Mouse (Mus musculus): ENCODE results near the gene Helt.

DNA sequence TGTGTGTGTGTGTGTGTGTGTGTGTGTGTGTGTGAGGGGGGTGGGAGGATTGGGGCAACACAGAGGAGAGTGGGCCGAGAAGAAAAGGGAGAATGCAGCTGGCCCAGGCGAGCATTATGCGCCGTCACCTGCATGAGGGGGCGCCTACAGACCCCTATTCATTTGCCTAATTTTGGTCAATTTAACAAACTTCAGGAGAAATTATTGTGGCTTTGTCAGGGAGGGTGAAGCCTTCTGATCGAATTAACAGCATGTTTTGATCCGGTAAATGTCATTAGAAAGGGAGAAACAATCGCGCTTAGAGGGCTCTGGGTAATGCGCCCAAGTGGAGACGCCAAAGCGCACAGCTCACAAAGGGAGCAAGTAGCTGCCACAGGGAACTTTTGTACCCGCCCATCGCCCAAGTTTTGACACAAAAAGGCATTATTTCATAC lies 647 bp upstream of the Helt start:
- TF ChIP-seq CTCF (IDR thresholded peaks at IDR 0.05; ENCODE audit: borderline replicate concordance, control insufficient read depth, extremely low read depth, insufficient read depth, low read length, poor library complexity) (no peak), POLR2A (IDR thresholded peaks at IDR 0.05; ENCODE audit: control insufficient read depth, extremely low read depth, insufficient read depth, low read length, poor library complexity) (no peak)
